Mouse (Mus musculus) kidney, postnatal 25 days (tissue): ENCODE results near the gene Zp2.

Experiments used
- DNase-seq, 2 experiments: peaks; one replicate each; pipeline ENCODE4 v3.0.0; 2021; ENCODE audit warnings: mixed read lengths in 2 of 2

Gene Zp2

DNA sequence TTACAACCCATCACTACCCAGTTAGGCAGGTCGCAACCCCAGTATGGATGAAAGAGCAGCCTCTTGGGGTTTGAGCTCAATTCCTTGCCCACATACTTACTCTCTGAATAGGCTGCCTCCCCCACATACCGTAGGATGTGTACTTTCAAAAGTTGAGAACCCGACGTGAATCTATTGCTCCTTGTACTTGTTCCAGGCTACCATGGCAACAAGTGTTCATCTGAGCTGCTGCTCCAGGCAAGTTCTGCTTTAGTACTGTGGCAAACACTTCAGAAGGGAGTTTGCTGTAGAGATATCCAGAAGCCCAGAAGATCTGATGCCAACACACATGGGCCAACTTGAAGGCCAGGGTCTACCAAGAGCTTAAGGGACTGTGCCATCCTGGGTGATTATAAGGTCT lies 16.1 kb downstream of the Zp2 start:
- DNase-seq: no peak

DNA sequence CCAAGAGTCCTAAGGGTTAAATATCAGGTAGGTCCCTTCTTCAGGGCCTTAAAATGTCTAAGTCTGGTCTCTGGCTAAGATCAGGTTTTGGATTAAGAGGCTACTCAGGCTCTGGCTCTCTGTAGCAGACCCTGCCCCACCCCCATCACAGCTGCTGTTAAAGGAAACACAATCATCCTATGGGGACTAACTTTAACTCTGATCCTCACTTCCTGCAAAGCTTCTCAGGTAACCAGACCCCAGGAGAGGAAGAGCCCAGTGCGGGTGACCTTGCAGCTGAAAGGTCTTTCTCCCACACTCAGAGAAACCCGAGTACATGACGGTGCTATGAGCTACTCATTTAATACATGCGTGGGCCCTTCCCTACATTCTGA lies 17.4 kb downstream of the Zp2 start:
- no peak for DNase-seq

DNA sequence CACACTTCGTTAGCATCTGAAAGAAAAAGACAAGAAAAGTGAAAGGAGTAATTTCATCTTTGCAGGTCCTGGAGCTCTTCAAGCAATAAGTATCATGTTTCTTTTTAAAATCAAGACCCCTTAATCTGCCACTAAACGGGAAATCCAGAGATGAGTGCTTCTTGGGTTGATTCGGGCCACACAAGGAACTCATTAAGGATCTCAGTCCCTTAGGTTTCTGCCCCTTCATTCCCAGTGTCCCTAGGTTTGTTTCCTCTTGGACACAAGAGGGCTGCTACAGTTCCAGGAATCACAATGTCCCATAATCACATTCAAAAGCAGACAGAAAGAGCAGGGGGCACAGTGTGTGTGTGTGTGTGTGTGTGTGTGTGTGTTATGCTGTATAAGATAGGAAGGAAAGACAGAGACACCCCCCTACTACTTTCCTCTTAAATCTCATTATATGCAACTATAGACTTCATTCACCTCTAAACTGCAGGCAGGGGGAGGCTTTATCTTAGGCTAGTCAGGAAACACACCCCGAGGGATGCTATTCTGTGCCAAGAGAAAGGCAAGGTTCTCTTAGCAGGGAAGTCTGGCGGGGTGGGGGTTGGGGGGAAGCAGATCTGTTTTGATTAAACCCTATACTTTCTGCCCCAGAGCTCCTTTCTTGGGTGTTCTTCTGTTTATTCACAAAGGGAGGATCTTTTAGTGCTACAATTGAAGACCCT lies 18.0 kb downstream of the Zp2 start:
- no peak for DNase-seq

DNA sequence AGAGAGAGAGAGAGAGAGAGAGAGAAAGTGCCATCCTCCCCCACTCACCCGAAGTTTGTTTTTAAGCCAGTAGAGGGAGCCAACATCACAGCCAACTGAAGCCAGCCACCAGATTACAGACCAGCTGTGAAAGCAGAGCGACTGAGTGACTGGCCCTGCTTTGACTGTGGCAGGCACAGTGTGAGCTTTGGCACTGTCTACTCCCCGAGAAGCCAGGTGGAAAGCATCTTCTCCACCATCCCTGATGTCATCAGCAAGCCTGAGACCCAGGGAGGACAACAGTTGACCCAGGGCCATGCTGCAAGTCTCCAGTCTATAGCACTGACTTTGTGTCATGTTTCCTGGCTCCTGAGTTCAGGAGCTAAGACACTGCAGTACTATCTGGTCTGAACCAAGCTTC lies 20.2 kb downstream of the Zp2 start:
- peak; percentile 76 to 80 for DNase-seq

DNA sequence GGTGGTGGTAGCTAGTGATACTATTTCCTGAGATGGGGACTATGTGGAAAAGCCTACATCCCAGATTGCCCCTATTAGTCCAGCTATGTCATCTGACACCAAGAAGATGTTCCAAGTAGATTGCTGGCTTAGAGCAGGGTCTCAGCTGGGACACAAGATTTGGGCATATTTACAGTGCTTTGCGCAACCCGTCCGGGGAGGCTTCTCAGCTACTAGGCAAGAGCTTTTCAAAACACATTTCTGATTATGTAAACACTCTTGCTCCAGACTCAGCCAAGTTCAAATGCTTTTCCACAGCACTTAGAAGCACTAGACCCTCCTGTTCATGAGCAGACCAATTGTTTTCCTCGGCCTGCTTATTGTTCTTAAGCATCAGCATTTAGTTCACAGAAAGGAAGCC lies 21.3 kb downstream of the Zp2 start:
- no peak for DNase-seq

DNA sequence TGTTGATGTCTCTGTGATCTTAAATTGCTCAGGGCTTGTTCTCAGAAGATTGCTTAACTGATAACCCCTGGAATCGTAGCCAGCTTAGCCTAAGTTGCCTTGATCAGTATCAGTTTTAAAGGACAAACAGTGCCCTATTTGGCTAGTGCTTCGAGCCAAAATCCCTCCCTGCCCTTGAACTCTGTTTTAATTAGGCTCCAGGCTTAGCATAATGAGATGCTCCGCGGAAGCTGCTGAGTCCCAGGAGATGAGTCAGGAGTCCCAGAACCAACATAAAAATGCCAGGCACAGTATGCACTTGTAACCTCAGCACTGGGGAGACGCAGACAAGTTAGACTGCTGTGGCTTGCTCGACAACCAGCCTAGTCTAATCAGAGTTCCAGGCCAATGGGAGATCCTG lies 27.6 kb downstream of the Zp2 start:
- DNase-seq: no peak

DNA sequence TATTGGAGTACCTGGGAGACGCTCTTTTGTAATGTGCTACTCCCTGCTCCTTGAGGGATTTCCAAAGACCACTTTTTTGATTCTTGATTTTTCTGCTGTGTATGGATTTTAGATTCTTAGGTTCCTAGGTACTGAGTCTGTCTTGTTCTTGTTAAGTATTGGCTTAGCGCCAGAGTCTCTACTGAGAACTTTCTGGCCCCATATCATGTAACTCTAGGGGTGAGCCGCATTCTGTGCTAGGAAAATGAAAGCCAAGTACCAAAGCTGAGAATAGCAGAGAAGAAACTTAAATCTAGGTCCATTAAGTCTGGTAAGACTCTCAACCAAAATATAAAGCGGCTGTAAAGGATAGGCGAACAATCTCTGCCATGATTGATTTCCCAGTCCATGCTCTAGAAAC lies 28.1 kb downstream of the Zp2 start:
- no peak for DNase-seq

DNA sequence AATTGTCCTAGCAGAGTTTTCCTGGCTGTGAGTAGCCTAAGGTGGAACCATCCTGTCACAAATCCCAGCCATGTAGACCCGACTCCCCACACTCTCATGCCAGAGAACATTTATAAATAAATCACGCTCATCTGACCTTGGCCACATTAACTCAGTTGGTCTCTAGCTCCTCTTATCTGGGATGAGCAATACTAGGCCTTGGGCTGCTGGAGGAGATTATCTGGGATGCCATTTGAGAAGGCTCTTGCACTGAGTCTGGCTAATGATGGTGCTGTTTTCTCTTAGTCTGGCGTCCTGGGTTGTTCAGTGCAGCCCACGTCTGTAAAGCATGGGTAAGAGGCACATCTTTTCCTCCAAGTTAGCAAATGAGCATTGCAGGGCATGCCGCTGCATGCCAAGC lies 35.4 kb downstream of the Zp2 start:
- DNase-seq: no peak

DNA sequence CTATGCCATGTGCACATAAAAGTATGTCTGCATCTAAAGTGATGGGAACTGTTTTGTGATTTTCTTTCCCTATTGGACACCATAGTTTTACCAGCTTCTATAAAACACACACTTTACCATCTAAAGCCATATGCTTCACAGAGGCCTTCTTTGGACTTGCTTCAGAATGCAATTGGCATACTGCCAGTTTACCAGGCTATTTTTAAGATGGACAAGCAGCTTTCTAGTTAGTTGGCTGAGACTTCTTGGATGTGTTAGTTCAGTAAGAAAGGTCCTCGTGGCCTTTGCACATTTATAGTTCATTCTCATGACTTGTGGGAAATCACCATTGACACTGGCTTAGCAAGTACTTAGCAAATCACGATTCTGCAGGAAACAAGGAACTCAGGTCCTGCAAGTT lies 38.7 kb downstream of the Zp2 start:
- DNase-seq: no peak

DNA sequence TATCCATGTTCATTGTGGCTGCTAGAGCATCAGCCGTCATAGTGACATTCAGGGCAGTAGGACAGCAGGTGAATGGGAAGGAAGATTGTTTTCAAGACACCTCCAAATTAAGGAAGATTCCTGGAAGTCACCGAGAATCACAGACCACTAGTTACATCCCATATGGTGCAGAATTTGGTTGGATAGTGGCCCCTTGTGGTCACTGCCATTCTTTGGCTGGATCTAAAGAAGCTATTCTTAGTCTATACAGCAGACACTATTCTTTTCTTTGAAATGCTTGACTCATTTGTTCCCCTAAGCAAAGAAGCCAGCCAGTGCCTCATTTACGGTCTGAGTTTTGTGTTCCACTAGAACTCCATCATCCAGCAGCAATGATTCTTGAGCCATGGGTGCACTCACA lies 40.1 kb downstream of the Zp2 start:
- DNase-seq: no peak

DNA sequence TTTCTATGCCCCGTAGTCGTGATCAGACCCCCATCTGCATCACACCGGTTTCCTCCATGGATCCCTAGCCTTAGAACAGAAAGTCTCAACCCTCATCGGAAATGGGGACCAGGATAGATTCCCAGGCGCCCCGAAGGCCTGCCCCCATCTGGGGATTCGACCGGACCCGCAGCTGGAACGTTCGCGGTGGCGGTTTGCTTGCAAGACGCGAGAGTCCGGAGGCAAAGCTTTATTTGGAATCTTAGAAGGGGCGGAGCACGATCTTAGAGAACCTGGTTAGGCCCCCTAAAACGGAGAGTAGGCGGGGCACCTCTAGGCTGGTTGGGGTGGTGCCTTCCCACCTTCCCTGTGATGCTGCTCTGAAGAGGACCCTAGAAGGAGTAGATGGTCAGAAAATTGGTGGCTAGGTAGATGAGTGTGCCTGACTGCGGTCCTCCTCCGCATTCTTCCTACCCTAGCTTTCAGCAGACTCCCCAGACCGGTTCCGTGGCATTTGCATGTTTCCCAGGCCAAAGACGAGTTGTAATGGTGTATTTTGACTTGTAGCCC lies 42.0 kb downstream of the Zp2 start:
- peak; percentile 45 to 56 for DNase-seq

DNA sequence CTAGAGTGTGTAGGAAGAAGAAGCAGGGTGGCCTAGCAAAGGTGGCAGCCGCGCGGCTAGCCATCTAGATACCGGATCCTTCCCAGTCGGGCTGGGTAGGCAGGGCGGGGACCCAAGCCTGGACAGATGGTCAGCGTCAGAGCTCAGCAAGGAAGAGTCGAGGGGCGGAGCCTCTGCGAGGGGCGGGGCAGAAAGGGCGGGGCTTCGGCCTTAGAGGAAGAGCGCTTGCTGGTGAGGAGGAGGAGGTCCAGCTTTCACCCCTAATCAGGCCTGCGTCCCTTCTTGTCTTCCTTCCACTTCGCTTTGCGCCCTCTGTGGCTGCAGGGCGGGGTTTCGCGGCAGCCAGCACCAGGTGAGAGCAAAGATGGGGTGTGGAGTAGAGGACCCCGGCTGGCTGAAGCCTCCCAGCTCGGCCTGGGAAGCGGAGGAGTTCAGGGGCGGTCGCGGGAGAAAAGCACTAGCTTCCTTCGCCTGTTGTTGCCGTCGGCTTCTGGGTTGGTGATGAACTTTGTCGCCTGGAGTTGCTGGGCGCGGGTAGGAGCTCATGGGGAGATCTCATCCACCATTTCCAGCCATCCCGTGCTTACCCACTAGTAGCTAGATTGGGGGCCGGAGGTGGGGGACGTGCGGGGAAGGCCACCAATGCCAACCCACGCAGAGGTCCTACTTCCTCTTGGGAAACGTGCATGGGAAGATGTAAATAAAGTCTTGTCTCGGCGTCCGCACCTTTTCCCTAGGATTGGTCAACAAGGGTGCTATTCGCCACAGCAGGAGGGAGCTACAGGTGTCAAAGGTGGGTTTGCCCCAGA lies 42.7 kb downstream of the Zp2 start, which contains the start of gene Tmem159:
Gene Tmem159 (plus strand): TSS at position 190 of the 809 bp plus-strand sequence.
- peak; percentile 95 for DNase-seq

DNA sequence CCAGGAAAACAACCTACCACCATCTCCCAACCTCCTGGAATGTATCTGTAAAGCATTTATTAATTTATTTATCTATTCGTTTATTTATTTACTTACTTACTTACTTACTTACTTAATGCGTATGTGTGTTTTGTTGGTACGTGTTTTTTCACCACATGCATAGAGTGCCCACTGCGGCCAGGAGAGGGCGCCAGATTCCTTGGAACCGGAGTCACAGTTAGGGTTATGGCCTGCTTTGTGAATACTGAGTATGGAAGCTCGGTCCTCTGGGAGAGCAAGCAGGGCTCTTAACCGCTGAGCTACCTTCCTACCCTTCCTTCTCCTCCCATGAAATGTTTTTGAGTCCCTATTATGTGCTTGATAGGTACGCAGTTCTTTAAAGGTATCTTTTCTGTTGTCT lies 46.7 kb downstream of the Zp2 start:
- peak; percentile 82 to 89 for DNase-seq

DNA sequence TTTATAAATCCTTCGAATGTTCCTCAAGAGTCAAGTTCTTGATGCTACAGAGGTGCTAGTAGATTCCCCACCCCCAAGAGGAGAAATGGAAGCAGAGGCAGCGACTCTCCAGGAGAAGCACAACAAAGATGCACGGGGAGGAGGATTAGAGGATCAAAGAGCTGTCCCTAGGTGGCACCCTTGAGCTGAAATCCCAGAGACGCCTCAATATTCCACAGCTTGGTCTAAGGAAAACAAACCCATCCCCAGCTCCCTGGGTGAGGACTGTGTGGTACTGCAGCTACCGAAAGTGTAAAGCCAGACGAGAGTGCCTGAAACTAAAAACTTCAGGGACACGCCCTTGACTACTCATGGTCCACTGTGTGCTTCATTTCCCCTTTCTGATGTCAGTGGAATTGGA lies 47.2 kb downstream of the Zp2 start:
- DNase-seq: peak; percentile 65 to 83

DNA sequence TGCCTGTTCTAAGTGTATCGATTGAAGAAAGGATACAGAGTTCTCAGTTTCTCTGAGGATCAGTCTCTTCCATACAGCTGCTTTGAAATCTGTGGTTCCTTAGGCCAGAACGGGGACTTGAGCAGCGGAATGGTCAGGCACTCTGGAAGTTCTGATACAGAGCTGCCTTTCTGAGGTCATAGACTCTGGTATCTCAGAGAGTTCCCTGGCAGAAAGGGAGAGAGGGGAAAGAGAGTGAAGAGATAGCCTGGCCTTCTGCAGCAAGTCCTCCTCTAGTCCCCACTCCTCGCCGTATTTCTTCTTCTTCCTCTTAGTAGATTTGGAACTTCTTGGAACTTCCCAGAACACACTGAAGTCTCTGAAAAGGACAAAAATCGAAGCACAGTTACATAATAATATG lies 49.9 kb downstream of the Zp2 start, which contains the start of gene Dnah3:
Gene Dnah3 (minus strand): TSS at position 101 of the 400 bp plus-strand sequence.
- DNase-seq: no peak

DNA sequence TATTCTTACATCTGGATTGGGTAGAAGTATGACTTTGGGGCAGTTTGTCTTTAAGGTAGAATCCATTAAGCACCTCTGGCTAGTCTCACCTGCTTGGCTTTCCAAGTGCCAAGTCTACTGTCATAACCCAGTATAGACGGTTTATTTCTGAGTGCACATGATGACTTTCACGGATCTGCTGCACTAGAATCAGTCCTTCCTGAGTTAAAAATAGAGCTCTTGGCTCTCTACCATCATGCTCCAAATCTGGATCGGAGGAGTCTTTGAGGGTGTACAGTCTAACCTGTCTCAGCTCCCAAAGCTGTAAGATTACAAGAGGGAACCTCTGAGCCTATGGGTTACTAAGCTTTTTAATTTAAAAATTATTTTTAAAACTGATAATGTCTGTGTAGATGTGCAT lies 50.9 kb downstream of the Zp2 start:
- no peak for DNase-seq

DNA sequence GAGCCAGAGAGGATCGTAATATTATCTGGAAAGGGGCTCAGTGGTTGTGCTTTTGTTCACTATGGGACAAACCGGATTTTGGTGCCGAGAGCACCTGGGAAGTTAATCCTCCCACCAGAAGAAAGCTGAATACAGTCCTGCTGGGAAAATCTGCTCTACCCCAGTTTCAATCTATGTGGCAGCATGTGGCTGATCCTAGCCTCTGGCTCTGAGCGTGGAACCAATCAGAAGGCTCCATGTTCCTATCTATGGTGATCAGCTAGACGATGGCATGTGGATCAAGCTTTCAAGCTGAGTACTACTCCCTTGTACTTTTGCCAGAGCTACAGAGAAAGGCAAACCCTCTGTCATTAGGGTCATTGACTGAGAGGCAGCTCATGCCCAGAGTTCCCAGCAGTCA lies 52.1 kb downstream of the Zp2 start:
- no peak for DNase-seq

DNA sequence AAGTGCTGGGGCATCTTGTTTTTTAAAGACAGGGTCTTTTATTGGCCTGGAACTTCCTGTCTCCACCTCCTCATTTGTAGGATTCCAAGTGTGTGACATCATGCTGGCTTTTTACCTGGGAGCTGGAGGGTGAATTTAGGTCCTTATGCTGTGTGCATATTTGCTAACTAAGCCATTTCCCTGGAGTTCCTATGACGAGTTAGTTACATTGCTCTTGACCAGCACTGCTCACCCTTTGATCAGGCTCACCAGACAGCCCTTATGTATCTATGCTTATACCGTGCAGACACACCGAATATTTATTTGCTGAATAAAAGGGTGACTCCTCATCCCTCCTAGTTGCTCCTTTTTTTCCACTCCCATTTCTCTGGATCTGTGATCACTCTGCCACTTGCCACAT lies 64.9 kb downstream of the Zp2 start:
- no peak for DNase-seq
